Mouse (Mus musculus): ENCODE results near the gene Gpr153.

DNA sequence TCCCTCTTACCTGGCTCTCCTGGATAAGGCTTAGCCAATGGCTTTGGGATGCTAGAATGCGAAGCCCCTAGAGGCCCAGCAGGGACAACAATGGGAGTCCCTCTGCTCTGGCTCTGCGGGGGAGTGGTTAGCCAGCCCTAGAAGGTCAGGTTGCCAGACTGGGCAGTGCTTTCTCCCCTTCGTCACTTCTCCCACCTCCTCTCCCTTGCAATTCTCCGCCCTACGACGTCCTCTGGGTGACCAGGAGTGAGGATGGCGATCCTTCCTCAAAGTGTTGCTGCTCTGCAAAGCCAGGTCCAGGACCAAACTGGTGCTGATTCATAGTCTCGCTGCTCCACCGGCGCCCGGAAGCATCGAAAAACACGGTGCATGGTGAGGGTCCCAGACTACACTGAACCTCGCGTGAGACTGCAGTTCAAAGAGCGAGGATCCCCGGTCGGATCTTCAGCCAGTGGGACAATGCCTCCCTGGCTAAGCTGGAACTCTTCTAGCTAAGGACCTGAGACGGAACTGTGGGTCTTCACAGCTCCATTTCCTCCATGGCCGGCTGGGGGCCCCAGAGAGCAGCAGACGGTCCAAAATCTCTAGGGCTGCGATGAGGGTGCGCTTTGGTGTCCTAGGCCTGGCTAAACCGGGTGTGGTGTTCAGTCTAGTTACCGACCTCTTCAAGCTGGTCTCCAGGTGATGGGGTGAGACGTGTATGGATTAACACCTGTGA, 44.6 kb downstream of the Gpr153 start, which contains the start of gene Rnf207:
- TF ChIP-seq CTCF (IDR thresholded peaks at IDR 0.05; ENCODE audit: insufficient read depth, low read depth, low read length) (peak; percentile 64), POLR2A (IDR thresholded peaks at IDR 0.05; ENCODE audit: insufficient read depth, low read depth, low read length) (no peak)

Measured in olfactory bulb, adult 2 months (tissue).